ENCODE assay signal across 7 mouse cellular contexts in the genomic region with DNA sequence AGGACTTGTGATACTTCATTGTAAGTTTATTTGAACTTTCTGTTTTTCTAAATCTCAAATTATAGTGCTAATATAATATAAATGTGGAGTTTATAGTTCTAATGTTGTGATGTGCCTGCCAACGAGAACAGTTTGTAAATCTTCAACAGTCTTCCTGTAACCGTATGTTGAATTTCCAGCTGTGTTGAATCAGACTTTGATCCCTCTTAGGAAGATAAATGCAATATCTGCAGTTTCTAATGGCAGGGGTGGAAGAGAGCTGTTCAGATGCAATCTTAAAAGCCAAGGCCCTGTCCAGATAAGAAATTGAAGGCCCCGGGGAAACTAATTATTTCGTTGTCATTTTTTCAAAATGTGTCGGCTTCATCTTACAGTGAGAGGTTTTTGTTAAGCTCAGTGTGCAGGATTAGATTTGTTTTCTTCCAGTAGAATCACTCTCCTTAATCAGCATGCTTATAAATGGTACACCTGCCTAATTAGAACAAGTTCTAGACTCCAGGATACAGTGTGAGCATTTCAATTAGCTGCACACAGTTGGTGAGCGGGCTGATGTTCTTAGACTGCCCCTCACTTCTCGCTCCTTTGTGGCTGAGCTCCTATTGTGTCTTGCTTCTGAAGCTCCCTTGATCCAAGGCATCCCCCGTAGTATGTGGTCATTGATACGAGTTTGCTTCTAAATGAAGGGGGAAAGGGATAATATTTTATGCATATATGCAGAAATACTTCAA.
A peak's percentile ranks its signal among the peaks of the same experiment; 100 is the strongest.
DNase-seq lines count a peak whose midpoint lies in the region; ATAC-seq and TF ChIP-seq lines count a peak whose summit lies in the region.

No protein-coding gene starts in this region.

- ATAC-seq in hindbrain, embryonic 14.5 days (ENCODE audit: low FRiP score): peak; percentile 46; the same call in 1 of the 2 replicates
- ATAC-seq in midbrain, embryonic 15.5 days (replicated peaks): peak; percentile 62; the same call in 1 of the 2 replicates
- ATAC-seq in granulocyte monocyte progenitor cell, adult 5-6 weeks (replicated peaks; ENCODE audit: poor library complexity, severe bottlenecking): no peak

- no peaks in the 10 kb centered on the region for H3K9me3 ChIP-seq in MEL (replicated peaks; ENCODE audit: insufficient read depth, low read length)
- no peaks in the 10 kb centered on the region for H3K9me3 ChIP-seq in hindbrain, embryonic 14.5 days (ENCODE audit: control insufficient read depth, low read length)
- no peaks in the 10 kb centered on the region for H3K9me3 ChIP-seq in midbrain, embryonic 15.5 days

- H3K27ac ChIP-seq in MEL (ENCODE audit: control insufficient read depth, low read depth, low read length): peak overlapping the region; percentile 43
- peak overlapping the region; percentile 58 for H3K27ac ChIP-seq in hindbrain, embryonic 14.5 days
- H3K27ac ChIP-seq in midbrain, embryonic 15.5 days: peak overlapping the region; percentile 69

- no peaks in the 10 kb centered on the region for H3K27me3 ChIP-seq in MEL (ENCODE audit: control insufficient read depth in 1 of 2, insufficient read depth in 2 of 2, low read length in 2 of 2)
- no peaks in the 10 kb centered on the region for H3K27me3 ChIP-seq in hindbrain, embryonic 14.5 days (ENCODE audit: control insufficient read depth, insufficient read depth, low read length)
- H3K27me3 ChIP-seq in midbrain, embryonic 15.5 days (replicated peaks): no peaks in the 10 kb centered on the region

- no peak overlapping the region for H3K4me2 ChIP-seq in hindbrain, embryonic 14.5 days (replicated peaks)
- H3K4me2 ChIP-seq in midbrain, embryonic 15.5 days: 0 out of 2 replicates have a peak overlapping the region, but pooled peaks have one; percentile 4

- H3K36me3 ChIP-seq in MEL (ENCODE audit: control insufficient read depth in 1 of 2, insufficient read depth in 2 of 2, low read length in 2 of 2): peaks cover 0 to 43% of the 10 kb centered on the region in 2 experiments; a peak in 2 of 4 replicates
- H3K36me3 ChIP-seq in hindbrain, embryonic 14.5 days (replicated peaks; ENCODE audit: control insufficient read depth, insufficient read depth): no peaks in the 10 kb centered on the region
- no peaks in the 10 kb centered on the region for H3K36me3 ChIP-seq in midbrain, embryonic 15.5 days (replicated peaks)

- no peak for TF ChIP-seq CTCF in MEL (IDR thresholded peaks at IDR 0.05 in 2 of 3, conservative IDR thresholded peaks at IDR 0.05 in 1 of 3; ENCODE audit: control insufficient read depth in 1 of 3, insufficient read depth in 1 of 3, low read depth in 2 of 3, low read length in 3 of 3, poor library complexity in 1 of 3, severe bottlenecking in 1 of 3)
- TF ChIP-seq CTCF in brain, embryonic 14.5 days (IDR thresholded peaks at IDR 0.05; ENCODE audit: borderline replicate concordance, extremely low read depth, insufficient read depth, insufficient read length): no peak

- TF ChIP-seq POLR2A in MEL (IDR thresholded peaks at IDR 0.05; ENCODE audit: control insufficient read depth in 1 of 2, insufficient read depth in 1 of 2, low read depth in 1 of 2, low read length in 2 of 2, poor library complexity in 1 of 2): no peak
- TF ChIP-seq POLR2A in brain, embryonic 14.5 days (IDR thresholded peaks at IDR 0.05; ENCODE audit: borderline replicate concordance, extremely low read depth, insufficient read depth, insufficient read length, poor library complexity, severe bottlenecking): no peak

- TF ChIP-seq RAD21 in MEL (IDR thresholded peaks at IDR 0.05; ENCODE audit: low read depth, low read length): no peak

- WGBS in hindbrain, embryonic 14.5 days: 26% methylated on average over 9 of the region's 9 CpGs
- 15% methylated on average over 9 of the region's 9 CpGs for WGBS in midbrain, embryonic 15.5 days

- peaks cover 28 to 37% of the 10 kb centered on the region in 2 experiments for H3K4me1 ChIP-seq in MEL (ENCODE audit: control insufficient read depth in 1 of 2, insufficient read depth in 2 of 2, low read length in 2 of 2)
- peaks cover 29% of the 10 kb centered on the region for H3K4me1 ChIP-seq in hindbrain, embryonic 14.5 days (replicated peaks; ENCODE audit: control insufficient read depth, insufficient read depth, low read length)
- peaks cover 30% of the 10 kb centered on the region for H3K4me1 ChIP-seq in midbrain, embryonic 15.5 days

- TF ChIP-seq EP300 in MEL (IDR thresholded peaks at IDR 0.05; ENCODE audit: low read depth in 1 of 2, low read length in 2 of 2): peak in 1 of 2 experiments; percentile 50; a peak in 1 of 4 replicates

- H3K79me2 ChIP-seq in MEL (ENCODE audit: control insufficient read depth, insufficient read depth, low read length, poor library complexity): no peaks in the 10 kb centered on the region

- H3K9ac ChIP-seq in MEL (ENCODE audit: control insufficient read depth, low read depth, low read length, poor library complexity, severe bottlenecking): no peak overlapping the region
- H3K9ac ChIP-seq in hindbrain, embryonic 14.5 days: no peak overlapping the region
- H3K9ac ChIP-seq in midbrain, embryonic 15.5 days: no peak overlapping the region

- DNase-seq in MEL (ENCODE audit: low read depth, low spot score): no peak
- DNase-seq in brain, embryonic 14.5 days (ENCODE audit: low read depth): peak; percentile 90
- no peak for DNase-seq in hindbrain, embryonic 14.5 days (ENCODE audit: low spot score)
- no peak for DNase-seq in cerebellum, adult 9-10 months
- no peak for DNase-seq in spleen, postnatal 14 days (ENCODE audit: low spot score in 2 of 2)

- no peak overlapping the region for H3K4me3 ChIP-seq in MEL (ENCODE audit: control insufficient read depth in 1 of 2, insufficient read depth in 1 of 2, low read depth in 2 of 2, low read length in 2 of 2)
- H3K4me3 ChIP-seq in hindbrain, embryonic 14.5 days (replicated peaks; ENCODE audit: low read length): no peak overlapping the region
- no peak overlapping the region for H3K4me3 ChIP-seq in midbrain, embryonic 15.5 days

TF ChIP-seq in MEL, 35 proteins besides CTCF, POLR2A, EP300 and RAD21:
- TF ChIP-seq MYB (IDR thresholded peaks at IDR 0.05; ENCODE audit: low read depth, low read length) (no peak), TCF12 (IDR thresholded peaks at IDR 0.05; ENCODE audit: low read depth, low read length) (peak; percentile 32; the same call in 1 of the 2 replicates), ELF1 (IDR thresholded peaks at IDR 0.05; ENCODE audit: low read depth, low read length) (no peak), SIN3A (IDR thresholded peaks at IDR 0.05; ENCODE audit: low read length) (no peak), UBTF (IDR thresholded peaks at IDR 0.05; ENCODE audit: borderline replicate concordance, insufficient read depth, low read depth, low read length) (no peak), GATA1 (IDR thresholded peaks at IDR 0.05; ENCODE audit: low read depth, low read length) (0 out of 2 replicates have a peak, but pooled peaks have one; percentile 44), MAX (IDR thresholded peaks at IDR 0.05; ENCODE audit: low read length) (no peak), ETS1 (IDR thresholded peaks at IDR 0.05; ENCODE audit: low read depth, low read length) (peak; percentile 31; the same call in 1 of the 2 replicates), BHLHE40 (IDR thresholded peaks at IDR 0.05; ENCODE audit: borderline replicate concordance, low read depth, low read length) (no peak)
